Mouse (Mus musculus): ENCODE measurements around the gene Lad1.

The Lad1 gene

DNA sequence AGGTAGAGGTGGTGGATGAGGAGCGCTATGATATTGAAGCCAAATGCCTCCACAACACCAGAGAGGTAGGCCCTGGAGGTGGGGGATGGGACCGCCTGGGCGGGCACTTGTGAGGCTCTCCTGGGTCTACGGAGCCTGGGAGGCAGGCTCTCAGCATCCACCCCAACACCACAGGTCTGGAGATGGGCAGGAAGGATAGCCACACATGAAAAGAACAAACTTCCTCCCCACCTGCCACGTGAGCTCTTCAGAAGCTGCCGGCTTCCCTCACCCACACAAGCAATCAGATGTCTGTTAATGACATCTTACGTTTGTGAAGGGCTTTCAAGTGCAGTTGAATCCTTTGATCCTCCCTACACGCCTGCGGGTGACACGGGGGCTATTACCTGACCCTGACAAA is 10.9 kb upstream of the Lad1 start:
- no peak for DNase-seq (ENCODE audit: low spot score)

DNA sequence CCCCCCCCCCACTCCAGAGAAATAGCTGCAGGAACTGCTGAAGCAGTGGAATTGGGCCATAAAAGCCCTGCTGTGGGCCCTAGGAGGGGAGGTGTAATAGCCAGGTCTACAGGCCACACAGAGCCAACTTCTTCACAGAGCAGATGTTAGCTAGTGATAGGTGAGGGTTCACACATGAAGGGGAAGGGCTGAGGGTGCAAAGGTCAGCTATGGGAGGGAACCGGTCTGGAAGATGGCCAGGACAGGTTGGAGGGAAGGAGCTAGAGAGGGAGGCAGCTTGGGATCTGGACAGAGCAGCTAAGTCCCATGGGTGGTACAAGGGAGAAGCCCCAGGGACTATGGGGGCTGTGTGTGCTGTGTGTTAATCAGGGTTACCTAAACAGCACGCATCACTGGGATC is 8.2 kb upstream of the Lad1 start:
- DNase-seq (ENCODE audit: low spot score) = no peak

DNA sequence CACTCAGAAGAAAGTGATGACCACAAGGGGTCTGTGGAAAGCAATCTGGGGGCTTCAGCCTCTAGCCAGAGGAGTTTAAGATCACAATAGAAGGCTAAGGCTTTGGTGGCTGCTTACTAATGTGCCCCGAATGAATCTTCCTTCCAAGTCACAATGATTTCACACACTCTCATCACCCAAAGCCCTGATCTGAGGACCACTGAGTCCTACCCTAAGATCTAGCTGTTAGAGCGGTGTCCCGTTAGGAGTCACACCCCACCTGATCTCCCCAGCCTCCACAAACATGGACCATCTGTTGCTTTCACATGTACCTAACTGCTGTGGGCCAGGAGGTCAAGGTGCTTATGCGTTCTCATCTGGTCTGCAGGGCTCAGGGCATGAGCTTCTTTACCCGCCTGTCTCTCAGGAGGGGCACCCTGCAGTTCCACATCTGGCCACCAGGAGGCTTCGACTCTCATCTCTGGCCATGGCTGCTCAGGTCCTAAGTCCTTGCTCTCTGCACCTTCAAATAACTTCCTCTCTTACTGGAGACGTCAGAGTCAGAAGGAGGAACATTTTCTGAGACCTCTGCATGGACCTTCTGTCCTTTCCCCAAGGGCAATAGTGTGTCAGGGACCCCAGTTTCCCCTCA is 7.3 kb upstream of the Lad1 start:
- peak; percentile 48 for DNase-seq (ENCODE audit: low spot score)

DNA sequence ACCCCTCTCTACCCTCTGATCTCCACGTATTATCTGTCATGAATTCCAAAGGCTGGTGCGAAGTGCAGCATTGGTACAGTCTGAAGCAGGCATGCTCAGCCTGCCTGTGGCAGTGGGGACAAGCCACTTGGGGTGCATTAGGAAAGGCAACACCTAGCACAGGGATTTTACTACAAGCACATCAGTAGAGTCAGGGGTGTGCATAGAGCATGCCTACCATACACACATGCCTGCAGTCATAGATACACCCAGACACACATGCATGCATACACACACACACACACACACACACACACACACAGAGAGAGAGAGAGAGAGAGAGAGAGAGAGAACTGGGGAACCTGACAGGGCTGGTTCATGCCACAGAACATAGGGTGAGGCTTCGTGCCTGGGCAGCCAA is 6.2 kb upstream of the Lad1 start:
- DNase-seq (ENCODE audit: low spot score) = no peak

DNA sequence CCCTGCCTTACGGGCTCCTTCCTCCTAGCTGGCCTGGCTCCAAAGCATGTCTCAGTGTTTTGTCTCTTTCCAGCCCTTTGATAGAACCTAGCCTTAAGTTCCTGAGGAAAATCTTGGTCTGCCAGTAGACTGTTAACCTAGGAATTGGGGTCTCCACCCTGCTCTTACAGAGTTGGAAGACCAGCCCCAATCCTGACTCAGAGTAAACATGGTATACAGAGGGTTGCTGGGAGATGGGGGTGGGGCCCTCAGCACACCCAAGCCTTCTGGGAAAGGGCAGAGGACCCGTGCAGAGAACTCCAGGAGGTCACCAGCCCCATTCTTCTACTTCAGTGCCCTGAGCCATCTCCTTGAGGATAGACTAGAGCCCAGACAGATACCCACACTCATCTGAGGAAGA is 5.8 kb upstream of the Lad1 start:
- DNase-seq (ENCODE audit: low spot score) = no peak

DNA sequence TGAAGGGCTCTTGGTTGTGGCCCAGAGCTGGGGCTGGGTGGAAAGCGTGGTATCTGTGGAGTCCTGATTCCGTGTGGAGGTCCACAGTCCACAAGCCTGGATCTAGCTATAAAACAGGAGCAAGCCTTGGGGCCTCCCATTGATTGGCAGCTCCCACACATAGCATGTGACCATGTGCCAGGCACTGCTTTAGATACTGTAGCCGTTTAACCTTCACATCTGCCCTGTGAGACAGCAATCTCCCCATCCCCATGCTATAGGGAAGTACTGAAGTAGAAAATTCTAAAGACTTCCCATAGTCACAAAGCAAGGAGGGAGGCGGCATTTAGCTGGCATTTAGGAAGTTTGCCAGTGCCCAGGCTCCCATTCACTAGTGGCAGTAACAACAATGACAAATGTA is 5.3 kb upstream of the Lad1 start:
- no peak for DNase-seq (ENCODE audit: low spot score)

DNA sequence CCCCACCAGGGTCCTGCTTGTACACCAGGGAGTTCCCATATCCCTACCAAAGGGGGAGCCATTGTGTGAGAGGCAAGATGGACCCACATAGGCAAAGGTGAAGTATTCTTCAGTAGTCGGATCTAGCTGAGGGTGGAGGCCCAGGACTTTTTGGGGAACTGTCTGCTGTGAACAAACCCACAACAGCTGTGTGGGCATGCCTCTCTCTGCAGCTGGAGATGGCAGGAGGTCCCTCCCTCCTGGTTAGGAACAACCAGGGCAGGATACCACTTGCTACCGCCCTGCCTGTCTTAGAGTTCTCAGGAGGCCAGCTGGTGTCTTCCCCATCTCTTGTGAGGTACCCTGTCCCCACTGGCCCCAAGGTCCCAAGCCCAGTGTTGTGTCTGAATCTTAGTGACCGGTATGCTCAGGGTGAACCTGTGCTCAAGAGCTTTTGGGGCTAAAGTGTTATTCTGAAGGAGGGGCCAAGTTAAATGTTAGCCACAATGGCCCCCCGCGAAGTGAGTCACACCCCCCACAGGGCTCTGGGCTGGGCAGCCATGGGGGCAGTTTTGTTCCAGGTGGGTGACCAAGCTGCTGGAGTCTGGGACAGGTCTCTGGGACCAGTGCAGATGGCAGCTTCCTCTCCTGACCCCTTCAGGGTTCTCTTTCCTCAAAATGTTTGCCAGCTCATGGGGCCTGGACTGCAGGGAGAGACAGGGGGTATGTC is 4.6 kb upstream of the Lad1 start:
- no peak for DNase-seq (ENCODE audit: low spot score)

DNA sequence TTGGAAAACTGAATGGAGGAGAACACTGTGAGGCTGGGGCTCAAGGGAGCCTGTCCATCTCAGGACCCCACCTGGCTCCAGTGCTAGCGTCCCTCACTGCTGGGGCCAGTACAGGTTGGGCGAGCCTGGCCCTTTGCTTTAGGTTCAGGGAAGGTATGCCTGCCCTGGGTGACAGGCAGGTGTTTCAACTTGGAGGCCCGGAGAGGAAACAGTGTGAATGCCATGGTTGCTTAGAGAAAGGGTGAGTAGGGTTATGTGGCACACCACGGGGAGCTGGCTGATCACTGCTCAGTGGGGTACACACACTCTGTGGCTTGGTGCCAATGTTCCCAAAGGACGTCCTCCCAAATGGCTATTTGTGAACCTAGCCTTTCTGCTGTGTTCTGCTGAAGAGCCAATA is 3.9 kb upstream of the Lad1 start:
- DNase-seq (ENCODE audit: low spot score) = no peak

DNA sequence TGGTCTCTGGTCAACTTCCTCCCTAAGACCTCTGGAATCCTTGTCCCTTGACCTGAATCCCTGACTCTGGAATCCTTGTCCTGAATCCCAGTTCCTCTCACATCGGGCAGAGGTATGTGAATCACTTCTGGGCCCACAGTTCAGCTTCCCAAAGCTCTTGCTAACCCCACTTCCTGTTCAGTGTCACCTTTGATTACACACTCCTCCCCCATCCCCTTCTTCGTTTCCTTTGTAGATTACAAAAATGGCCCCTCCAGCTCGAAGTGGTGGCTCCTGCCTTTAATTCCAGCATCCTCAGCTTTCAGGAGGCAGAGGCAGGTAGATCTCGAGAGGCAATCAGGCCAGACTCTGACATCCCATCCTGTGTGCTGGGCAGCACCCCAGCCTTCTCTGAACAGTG is 803 bp upstream of the Lad1 start:
- DNase-seq (ENCODE audit: low spot score) = no peak

DNA sequence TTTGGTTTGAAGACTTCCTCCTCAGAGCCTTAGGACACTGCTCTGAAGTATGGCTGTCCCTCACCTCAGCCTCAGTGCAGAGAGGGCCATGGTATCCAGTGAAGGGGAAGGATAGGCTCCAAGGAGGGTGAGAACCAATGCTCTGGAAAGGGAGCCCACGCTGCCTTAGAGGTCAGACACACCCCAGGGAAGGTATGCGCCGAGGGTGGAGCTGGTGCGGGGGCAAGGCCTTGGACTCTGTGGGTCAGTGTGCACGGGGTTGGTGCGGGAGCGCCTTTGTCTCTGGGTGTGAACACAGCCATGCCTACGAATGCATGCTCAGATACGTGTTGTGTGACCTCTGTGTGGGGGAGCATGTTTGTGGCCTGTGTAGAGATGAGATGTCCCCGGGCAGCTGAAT is 1.7 kb downstream of the Lad1 start:
- DNase-seq (ENCODE audit: low spot score) = no peak

DNA sequence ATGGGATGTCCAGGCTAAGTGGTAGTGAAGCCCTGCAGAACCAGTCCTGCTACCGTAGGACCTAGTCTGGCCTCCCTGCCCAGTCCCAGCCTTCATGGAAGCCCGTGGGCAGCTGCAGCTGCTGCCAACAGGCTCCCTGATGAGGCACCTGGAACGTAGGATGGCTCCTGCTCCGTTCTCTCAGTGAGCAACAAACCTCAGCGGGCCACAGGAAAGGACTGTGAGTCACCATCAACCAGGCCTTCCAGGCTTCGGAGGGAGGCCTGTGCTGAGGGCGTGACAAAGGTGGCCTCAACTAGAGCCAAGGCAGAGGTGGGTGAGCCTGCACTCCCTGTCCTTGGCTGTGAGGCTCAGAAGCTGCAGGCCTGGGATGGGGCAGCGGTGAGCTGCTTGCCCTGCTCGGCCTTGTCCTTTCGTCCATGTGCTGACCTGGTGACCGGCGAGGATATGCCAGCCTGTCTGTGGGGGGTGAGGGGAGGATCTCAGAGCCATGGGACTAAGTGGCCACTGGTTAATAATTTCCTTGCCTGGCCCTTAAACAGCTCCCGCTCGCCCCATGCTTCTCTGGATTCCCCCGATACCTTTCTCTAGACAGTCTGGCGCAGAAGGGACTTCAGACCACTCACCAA is 2.5 kb downstream of the Lad1 start:
- DNase-seq (ENCODE audit: low spot score) = no peak

DNA sequence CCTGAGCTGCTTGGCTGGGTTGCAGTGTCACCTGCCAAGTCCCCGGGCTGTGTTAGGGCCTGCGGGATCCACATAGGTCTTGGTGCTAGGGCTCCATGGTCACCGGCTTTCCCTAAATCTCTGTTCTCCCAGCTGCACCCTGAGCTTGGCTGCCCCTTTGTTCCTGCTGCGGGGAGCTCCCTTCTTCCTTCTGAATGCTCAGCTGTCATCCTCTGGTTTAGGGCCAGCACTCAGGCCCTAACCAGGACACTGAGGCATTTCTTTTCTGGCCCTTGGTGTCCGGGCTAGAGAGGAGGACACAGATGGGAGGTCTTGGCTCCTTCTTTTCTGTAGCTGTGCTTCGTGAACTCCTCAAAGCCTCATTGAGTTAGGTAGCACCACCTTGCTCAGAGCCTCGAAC is 3.4 kb downstream of the Lad1 start:
- DNase-seq (ENCODE audit: low spot score) = no peak

DNA sequence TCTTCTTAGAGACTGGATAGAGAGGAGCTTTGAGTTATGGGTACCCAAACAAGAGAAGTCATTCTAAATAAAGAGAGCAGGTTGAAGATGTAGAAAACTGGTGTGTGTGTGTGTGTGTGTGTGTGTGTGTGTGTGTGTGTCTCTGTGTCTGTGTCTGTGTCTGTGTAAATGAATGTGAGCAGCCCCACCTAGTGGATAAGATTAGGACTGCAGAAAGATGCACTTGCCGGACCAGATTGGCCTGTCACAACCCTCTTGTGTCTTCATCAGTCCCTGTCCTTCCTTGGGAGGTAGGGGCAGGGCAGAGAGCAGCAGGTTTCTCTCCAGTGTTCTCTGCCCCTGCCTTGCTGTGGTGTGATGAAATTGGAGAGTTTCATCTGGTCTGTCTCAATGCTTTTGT is 10.5 kb downstream of the Lad1 start:
- no peak for DNase-seq (ENCODE audit: low spot score)

DNA sequence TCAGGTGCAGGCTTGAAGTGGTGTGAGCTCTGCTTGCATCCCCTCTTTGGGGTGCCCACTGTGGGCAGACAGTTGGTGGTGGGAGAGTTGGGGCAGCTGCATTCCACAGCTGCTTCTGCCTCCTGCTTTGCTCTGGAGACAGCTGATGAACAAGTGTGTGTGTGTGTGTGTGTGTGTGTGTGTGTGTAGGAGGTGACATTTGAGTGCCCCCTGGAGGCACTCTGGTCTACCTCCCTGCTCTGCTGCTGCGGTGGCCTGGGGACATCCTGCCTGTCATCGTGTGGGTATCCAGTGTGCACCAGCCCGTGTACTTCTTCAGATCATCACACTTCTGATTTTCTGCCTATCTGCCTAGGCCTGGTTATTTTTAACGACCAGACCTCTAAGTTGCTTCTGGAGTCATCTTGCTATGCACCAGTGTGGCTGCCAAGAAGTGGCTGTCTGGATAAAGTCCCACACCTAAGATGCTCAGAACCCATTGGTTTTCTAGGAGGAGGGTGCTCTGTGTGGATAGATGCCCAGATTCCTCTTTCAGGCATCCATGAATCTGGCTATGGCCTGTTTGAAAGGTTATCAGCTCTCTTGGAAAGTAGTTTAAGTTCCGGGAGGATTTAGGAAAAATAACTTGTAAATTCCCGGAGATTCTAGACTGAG is 15.9 kb downstream of the Lad1 start:
- no peak for DNase-seq (ENCODE audit: low spot score)

DNA sequence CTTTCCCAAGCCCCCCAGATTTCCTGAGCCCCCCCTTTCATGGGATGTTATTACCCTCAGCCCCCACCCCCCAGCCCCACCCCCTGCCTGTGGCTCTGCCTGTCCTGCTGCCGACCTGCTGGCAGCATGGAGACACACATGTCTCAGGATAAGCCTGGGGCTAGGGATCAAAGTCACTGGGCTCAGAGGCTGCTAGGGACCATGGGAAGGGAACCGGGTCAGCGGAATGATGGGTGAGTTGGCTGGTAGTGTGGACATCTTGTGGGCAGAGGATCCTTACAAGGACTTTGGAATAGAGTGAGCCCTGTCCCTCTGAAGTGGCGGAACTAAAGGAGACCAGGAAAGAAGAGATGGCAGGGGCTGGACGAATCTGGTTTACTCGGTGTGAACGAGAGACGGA is 16.6 kb downstream of the Lad1 start:
- no peak for DNase-seq (ENCODE audit: low spot score)

DNA sequence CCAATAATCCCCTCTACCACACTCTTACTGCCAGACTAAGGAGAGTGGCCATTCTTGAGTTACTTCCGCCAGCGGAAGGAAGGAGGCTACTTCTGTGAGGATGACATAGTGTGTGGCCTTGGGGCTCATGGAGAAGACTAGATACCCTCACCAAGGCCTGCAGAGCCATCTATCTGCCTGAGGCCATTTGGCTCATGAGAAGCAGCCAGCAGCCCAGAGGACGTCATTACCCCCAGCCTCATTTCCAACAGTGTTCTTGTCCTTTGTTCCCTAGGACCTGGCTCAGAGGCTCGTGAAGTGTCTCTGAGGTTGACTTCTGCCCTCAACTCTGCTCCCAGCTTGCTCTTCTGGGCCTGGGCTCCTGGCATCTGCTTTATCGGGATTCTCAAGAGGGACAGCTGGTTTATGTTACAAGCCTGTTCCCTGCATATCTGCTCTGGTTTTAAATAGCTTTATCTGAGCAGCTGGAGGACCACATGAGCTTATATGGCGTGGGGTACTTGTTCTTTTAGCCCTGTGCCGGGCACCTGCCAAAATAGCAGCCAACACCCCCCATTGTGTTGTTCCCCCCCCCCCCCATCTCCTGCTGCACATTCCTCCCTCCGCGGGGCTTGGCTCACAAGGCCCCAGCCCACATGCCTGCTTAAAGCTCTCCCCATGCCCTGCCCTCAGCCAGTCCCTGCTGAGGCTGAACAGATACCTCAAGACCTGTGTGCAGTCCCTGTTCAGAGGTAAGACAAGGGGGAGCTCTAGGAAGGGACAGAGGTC is 17.5 kb downstream of the Lad1 start, which contains the start of gene Tnnt2:
Tnnt2 (plus strand) TSS at position 639 of the 768 bp plus-strand sequence.
- no peak for DNase-seq (ENCODE audit: low spot score)

DNA sequence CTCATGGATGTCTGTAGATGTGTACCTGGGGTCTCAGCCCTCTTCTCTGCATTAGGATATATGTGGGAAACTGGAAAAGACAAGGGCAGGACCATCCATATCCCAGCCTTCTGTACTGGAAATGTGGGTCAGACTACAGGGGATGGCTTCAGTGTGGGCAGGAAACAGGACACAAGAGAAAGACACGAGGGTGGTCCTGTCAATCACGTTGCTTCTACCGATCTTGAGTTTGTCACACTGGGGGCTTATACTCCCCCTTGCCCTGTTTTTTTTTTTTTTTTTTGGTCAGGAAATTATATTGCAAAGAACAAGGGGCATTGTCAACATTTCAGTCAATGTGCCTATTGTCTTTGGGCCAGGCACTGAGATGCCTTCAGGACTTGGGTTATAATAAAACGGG is 20.2 kb downstream of the Lad1 start:
- DNase-seq (ENCODE audit: low spot score) = no peak

DNA sequence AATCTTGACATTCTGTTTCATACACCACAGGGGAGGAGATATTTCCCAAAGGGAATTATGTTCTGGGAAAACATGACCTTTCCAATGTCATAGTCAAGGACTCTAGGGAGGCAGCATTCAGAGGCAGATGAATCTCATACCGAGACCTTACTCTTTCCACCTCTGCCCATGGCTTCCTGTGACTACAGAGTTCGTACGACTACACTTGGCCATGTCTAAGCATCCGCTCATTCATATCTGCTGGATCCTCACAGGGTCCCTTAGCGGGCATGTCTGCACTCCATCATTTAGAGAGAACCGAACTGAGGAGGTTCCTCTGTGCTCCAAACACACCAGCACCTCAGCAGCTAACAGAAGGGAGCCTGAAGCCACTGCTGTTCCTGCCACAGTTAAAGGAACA is 20.7 kb downstream of the Lad1 start:
- no peak for DNase-seq (ENCODE audit: low spot score)

DNA sequence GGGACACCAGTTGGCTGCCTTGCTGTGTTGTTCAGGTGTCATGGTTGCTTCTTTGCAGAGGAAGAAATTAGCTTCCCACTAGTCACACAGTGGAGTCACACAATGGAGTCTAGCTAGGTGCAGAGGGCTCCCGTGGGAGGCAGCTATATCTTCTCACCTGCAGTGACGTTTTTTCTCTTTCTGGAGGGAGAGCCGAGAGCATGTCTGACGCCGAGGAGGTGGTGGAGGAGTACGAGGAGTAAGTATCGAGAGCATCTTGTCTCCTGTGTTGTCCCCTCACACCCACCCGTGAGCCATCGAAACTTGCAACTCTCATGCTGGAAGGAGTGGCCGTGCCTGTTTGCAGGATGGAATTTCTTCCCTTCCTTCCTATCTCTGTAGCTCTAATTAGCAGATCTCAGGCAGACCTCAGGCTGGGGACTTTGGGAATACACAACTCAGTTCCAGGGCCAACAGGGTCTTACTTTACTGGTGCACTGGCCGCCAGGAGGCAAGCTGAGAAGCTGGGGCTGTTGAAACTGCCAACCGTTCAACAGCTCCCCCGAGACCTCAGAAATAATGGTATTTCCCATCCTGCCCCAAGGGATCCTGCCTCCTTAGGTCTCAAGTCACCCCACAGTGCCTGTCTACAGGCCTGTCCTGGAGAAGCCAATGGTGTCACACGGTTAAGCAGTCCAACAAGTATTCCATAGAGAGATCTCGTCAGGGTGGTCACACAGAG is 22.4 kb downstream of the Lad1 start:
- no peak for DNase-seq (ENCODE audit: low spot score)

DNA sequence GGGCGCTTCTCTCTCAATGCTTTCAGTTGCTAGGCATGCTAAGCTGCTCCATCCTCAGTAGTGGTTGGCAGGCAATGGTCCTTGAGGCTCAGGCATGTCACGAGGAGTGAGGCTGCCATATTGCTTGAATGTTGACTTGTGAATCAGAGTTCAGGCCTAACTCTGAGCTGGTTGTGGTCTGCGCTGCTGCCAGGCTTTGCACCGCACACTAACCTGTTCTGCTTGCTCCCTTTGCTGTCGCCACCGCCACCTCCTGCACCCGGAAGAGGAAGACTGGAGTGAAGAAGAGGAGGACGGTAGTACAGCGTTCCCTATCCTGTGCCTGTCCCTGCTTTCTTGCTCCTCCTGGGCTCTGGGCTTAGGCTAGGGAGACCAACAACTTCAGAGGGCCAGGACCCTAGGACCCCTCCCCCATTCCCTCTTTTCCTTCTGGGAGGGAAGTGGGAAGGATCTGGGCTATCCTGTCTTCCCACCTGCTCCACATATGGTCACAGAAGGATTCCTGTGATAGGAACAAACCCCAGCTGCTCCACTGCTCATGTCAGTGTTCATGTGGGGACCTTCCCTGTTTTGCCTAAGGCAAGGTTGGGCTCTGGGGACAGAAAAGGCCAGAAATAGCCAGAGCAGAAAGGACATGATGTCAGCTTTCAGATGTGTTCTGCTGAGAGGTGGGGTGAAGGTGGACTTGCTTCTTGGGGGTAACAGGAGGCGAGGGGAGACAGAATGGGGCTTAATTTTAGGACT is 25.3 kb downstream of the Lad1 start:
- no peak for DNase-seq (ENCODE audit: low spot score)

DNA sequence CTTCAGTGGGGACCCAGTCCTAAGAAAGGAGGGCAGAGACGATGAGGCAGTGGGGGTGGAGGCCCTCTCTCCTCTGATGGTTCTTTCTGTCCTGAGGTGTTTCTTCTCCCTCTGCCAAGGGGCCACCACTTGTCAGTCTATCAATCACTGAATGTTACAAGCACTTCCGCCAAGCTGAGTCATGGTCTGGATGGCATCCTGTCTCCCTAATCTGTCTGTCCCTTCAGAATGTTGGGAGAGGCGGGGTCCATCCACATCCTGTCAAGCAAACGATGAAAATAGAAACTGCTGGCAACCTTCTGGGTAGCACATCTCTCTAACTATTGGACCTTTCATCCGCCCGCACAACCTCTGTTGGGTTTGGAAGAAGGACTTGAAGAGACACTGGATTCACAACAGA is 26.1 kb downstream of the Lad1 start:
- no peak for DNase-seq (ENCODE audit: low spot score)

Measured in left cerebral cortex, adult 11 months (tissue).